Mouse (Mus musculus) midbrain, embryonic 11.5 days (tissue): ENCODE data around the gene Tubb4b. TPM values are rescaled to one million over a fixed set of nuclear protein-coding genes. Genes with fewer than 3 reads are reported as not detected.
A peak's percentile ranks its signal among the peaks of the same experiment; 100 is the strongest.

ENCODE experiments used
- ATAC-seq: fragments of 200-750 bp; cut with Nextera tagmentation; 2 replicates; pipeline ENCODE4 v1.8.0; 2017; ENCODE audit warnings: moderate TSS enrichment, moderate library complexity; ENCODE audit not compliant: low FRiP score
- DNase-seq: peaks from one replicate; pipeline ENCODE4 v3.0.0; 2015; ENCODE audit warnings: low spot score; ENCODE audit errors: missing footprints
- H3K27ac ChIP-seq: fragments of 300-500 bp; sonication (generic); 2 replicates; pipeline ENCODE4 v1.5.1; 2014; ENCODE audit warnings: low read depth, low read length
- H3K27me3 ChIP-seq: fragments of 300-500 bp; sonication (generic); 2 replicates; pipeline ENCODE4 v1.6.1; 2014; ENCODE audit warnings: mild to moderate bottlenecking, low read length, moderate library complexity, mixed read lengths; ENCODE audit not compliant: control insufficient read depth, insufficient read depth
- H3K36me3 ChIP-seq: fragments of 300-500 bp; sonication (generic); 2 replicates; pipeline ENCODE4 v1.6.1; 2014; ENCODE audit warnings: mild to moderate bottlenecking, low read length, moderate library complexity, mixed read lengths; ENCODE audit not compliant: control insufficient read depth, insufficient read depth
- H3K4me1 ChIP-seq: fragments of 300-500 bp; sonication (generic); 2 replicates; pipeline ENCODE4 v1.6.1; 2014; ENCODE audit warnings: low read length; ENCODE audit not compliant: control insufficient read depth, insufficient read depth
- H3K4me2 ChIP-seq: fragments of 300-500 bp; sonication (generic); 2 replicates; pipeline ENCODE4 v1.6.1; 2014; ENCODE audit warnings: mild to moderate bottlenecking, moderate library complexity
- H3K4me3 ChIP-seq: fragments of 300-500 bp; sonication (generic); 2 replicates; pipeline ENCODE4 v1.5.1; 2014; ENCODE audit warnings: low read depth, low read length
- H3K9ac ChIP-seq: fragments of 300-500 bp; sonication (generic); 2 replicates; pipeline ENCODE4 v1.6.1; 2014; ENCODE audit warnings: low read length
- H3K9me3 ChIP-seq: fragments of 300-500 bp; sonication (generic); 2 replicates; pipeline ENCODE4 v1.6.1; 2016; ENCODE audit warnings: low read length; ENCODE audit not compliant: control insufficient read depth
- WGBS: fragments of 180-500 bp; shearing (Covaris S2); extraction: QIAGEN DNeasy Blood & Tissue Kit; methylation state at CpG from one replicate; pipeline ENCODE4 v1.1.7; 2014; 5-methylcytosine and 5-hydroxymethylcytosine counted together
- polyA plus RNA-seq: library from polyadenylated mRNA; unstranded; fragments of >200 nt; fragmentation: Nextera tagmentation; extraction: Ambion mirVana; gene quantifications from 2 replicates; pipeline ENCODE4 v1.2.1, GENCODE M21; 2014

Tubb4b gene
- polyA plus RNA-seq, 1 experiment from 2014 or later = 571 TPM

DNA sequence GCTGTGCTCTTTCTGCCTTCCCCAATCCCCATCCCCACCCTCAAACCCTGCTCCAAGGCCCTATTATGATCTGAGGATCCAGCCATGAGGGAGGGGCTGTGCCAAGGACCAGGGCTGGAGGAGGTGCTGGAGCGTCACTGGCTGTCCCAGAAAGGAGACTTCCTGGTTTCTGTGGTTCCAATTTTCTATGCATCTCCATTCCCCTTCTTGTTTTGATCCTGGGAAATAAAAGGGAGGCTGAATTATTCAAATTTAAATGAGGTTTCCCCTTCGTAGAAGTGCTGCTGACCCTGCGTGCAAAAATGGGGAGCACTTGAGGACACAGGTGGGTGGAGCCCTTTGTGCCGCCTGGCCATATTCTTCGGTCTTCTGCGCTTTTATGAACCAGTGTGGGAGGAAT is 41.8 kb downstream of the Tubb4b start:
- peak overlapping the region; percentile 74 for H3K4me2 ChIP-seq
- H3K9ac ChIP-seq = peak overlapping the region; percentile 91
- no peaks in the 10 kb centered on the region for H3K9me3 ChIP-seq
- H3K4me1 ChIP-seq = peaks cover 65% of the 10 kb centered on the region
- no peaks in the 10 kb centered on the region for H3K27me3 ChIP-seq
- DNase-seq (peak; percentile 91), ATAC-seq (no peak)
- H3K27ac ChIP-seq = peak overlapping the region; percentile 95; the same call in 1 of the 2 replicates
- 6% methylated on average over 6 of the region's 6 CpGs for WGBS
- H3K36me3 ChIP-seq = peaks cover 6% of the 10 kb centered on the region; the same call in 1 of the 2 replicates
- peak overlapping the region; percentile 87 for H3K4me3 ChIP-seq

DNA sequence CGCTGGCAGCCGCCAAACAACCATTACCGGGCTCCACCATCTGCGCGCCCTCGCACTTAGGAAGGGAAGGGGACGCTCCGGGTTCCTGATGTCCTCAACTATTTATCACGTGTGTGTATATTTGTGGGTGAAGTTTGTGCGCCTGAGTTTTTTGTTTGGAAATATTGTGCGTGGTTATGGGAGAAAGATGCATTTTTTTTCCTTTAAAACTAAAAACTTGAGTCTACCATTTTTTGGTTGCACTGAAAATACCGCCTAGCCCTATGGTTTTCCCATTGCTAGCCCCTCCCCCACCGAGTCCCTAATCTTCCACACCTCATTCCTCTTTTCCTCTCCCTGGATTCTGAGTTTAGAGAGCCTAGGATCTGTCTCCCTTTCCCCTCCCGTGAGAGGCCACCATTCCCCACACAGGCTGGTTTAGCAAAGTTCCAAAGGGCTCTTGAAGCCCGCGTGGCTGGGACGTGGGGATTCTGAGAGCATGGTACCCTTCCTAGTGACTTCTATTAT is 42.6 kb downstream of the Tubb4b start:
- DNase-seq (peak; percentile 95), ATAC-seq (no peak)
- H3K27ac ChIP-seq = peak overlapping the region; percentile 95
- peaks cover 6% of the 10 kb centered on the region; the same call in 1 of the 2 replicates for H3K36me3 ChIP-seq
- peak overlapping the region; percentile 91 for H3K9ac ChIP-seq
- H3K27me3 ChIP-seq = no peaks in the 10 kb centered on the region
- H3K4me1 ChIP-seq = peaks cover 72% of the 10 kb centered on the region
- H3K4me3 ChIP-seq = peak overlapping the region; percentile 87
- H3K9me3 ChIP-seq = no peaks in the 10 kb centered on the region
- H3K4me2 ChIP-seq = peak overlapping the region; percentile 74
- 0% methylated on average over 17 of the region's 17 CpGs for WGBS

DNA sequence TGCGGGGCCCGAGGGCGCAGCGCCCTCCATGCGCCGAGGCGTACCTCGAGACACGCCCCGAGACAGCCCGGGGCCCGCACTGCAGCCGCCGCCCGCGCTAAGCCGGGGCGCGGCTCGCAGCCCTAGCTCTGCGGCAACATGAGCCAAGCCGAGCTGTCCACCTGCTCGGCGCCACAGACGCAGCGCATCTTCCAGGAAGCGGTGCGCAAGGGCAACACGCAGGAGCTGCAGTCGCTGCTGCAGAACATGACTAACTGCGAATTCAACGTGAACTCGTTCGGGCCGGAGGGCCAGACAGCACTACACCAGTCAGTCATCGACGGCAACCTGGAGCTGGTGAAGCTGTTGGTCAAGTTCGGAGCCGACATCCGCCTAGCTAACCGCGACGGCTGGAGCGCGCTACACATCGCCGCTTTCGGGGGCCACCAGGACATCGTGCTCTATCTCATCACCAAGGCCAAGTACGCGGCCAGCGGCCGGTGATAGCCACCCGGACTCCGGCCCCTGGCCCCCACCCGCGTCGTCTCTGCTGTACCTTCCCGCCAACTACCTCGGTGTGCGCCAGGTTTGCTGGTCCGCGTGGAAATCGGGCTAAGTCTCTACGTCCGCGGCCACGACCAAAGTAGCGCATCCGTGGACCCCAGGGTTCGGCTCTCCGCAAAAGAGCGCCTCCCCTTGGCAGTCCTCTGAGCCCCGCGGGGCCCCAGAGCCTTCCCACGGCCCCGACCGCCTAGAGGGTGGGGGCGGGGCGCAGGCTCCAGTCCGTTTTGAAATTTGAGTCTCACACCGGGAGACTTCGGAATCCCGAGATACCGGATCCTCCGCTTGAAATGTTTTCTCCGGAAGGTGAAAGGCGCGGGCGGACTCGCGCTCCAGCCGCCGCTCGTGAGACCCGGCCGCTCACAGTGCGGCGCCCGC is 43.3 kb downstream of the Tubb4b start:
- under 1% methylated on average over 100 of the region's 100 CpGs for WGBS
- H3K4me1 ChIP-seq = peaks cover 69% of the 10 kb centered on the region
- H3K9ac ChIP-seq = peak overlapping the region; percentile 91
- peak overlapping the region; percentile 95 for H3K27ac ChIP-seq
- peak overlapping the region; percentile 74 for H3K4me2 ChIP-seq
- no peaks in the 10 kb centered on the region for H3K9me3 ChIP-seq
- H3K36me3 ChIP-seq = peaks cover 6% of the 10 kb centered on the region; the same call in 1 of the 2 replicates
- H3K4me3 ChIP-seq = peak overlapping the region; percentile 87
- no peaks in the 10 kb centered on the region for H3K27me3 ChIP-seq
- DNase-seq = peak; percentile 98
- peak; percentile 36 for ATAC-seq

DNA sequence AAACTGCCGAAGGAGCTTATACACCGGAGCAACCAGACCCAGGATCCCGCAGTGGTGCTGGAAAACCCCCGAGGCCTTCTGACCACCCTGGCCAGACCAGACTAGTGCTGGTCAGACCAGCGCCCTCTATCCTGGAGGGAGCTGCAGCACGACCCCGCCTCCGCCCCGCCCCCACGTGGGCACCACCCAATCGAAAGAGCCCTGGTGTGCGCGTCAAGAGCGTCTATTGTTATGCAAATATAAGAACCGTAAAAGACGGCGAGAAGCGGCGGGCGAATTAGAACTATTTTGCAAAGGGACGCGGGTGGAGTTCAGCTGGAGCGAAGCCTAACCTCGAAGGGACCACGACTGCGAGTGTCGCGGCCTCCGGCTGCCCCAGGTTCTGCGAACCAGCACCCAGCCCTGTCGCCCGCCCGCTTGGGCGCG is 44.0 kb downstream of the Tubb4b start, which contains the start of gene Nrarp:
Nrarp (plus strand) TSS at position 281 of the 426 bp plus-strand sequence.
- H3K36me3 ChIP-seq = peaks cover 6% of the 10 kb centered on the region; the same call in 1 of the 2 replicates
- peak within 1 kb of the TSS; percentile 95 for H3K27ac ChIP-seq
- no peaks in the 10 kb centered on the region for H3K9me3 ChIP-seq
- peak; percentile 90 for ATAC-seq
- peaks cover 70% of the 10 kb centered on the region for H3K4me1 ChIP-seq
- H3K4me3 ChIP-seq = peak within 1 kb of the TSS; percentile 87
- H3K27me3 ChIP-seq = no peaks in the 10 kb centered on the region
- peak within 1 kb of the TSS; percentile 74 for H3K4me2 ChIP-seq
- under 1% methylated on average over 33 of the region's 35 CpGs for WGBS
- H3K9ac ChIP-seq = peak within 1 kb of the TSS; percentile 91
- peak; percentile 99 for DNase-seq

DNA sequence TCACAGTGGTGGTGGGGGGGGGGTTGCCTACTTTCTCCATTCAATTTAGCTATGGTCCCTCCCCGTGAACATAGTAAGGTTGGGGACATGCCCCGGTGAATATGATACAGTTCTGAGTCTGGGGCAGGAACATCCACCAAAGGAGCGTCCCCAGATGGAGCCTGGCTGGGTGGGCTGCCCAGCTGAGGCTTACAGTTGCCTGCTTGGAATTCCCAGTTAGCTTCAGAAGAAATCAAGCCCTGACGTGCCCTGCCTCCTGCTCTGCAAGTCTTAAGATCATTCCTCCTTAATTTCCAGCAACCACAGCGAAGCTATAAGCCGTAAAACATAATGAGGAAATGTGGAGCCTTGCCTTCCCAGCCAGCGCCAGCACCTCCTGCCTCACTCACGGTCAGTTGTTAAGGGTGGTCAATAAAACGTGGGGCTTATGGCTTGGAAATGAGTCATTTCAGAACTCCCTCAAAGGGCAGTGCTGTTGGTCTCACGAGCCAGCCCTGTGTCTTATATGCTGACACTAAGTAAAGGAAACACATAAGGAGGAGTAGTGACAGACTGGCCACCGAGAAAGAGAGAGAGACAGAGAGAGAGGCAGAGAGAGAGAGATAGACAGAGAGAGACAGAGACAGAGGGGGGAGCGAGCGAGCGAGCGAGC is 44.8 kb downstream of the Tubb4b start:
- peak overlapping the region; percentile 87 for H3K4me3 ChIP-seq
- H3K9ac ChIP-seq = peak overlapping the region; percentile 54
- WGBS = 44% methylated on average over 15 of the region's 15 CpGs
- H3K9me3 ChIP-seq = no peaks in the 10 kb centered on the region
- peaks cover 6% of the 10 kb centered on the region; the same call in 1 of the 2 replicates for H3K36me3 ChIP-seq
- peaks cover 69% of the 10 kb centered on the region for H3K4me1 ChIP-seq
- H3K4me2 ChIP-seq = peak overlapping the region; percentile 74
- DNase-seq = peak; percentile 89
- peak overlapping the region; percentile 67 for H3K27ac ChIP-seq
- no peaks in the 10 kb centered on the region for H3K27me3 ChIP-seq
- no peak for ATAC-seq

DNA sequence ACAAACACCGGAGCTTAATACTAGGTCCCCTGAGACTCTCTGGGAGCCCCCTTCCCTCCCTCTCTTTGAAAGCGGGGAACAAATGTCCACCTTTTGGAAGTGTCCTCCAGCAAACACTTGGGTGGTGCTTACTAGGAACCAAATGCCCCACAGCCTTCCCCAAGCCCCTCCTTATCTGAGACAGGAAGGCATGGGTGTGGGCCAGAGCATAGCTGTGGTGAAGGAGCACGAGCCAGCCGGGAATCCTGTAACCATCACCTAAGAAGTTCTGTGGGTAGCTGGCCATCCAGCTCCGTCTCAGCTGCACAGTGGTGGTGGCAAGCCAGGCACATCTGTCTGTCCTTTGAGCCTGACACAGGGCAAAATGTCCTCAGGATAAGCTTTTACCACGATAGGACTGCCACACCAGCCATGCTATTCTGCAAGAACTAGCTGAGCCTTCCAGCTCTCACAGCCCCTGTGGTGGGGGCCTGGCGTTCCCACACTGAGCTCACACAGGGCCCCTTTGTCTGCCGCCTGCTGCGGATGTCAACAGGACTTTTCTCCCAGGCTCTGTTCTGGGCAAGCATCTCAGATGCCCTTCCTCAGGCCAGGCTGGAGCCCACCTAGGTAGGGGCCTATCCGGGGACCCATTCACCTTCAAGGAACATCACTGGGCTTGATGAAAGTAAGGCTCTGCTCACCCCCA is 46.1 kb downstream of the Tubb4b start:
- Histone ChIP-seq H3K27ac (peak overlapping the region; percentile 71), H3K36me3 (no peaks in the 10 kb centered on the region), H3K27me3 (no peaks in the 10 kb centered on the region), H3K4me2 (peak overlapping the region; percentile 39), H3K9me3 (no peaks in the 10 kb centered on the region), H3K9ac (peak overlapping the region; percentile 47), H3K4me1 (peaks cover 59% of the 10 kb centered on the region), H3K4me3 (0 out of 2 replicates have a peak overlapping the region, but pooled peaks have one; percentile 8)
- ATAC-seq (no peak), DNase-seq (peak; percentile 89)
- 20% methylated on average over 10 of the region's 10 CpGs for WGBS

DNA sequence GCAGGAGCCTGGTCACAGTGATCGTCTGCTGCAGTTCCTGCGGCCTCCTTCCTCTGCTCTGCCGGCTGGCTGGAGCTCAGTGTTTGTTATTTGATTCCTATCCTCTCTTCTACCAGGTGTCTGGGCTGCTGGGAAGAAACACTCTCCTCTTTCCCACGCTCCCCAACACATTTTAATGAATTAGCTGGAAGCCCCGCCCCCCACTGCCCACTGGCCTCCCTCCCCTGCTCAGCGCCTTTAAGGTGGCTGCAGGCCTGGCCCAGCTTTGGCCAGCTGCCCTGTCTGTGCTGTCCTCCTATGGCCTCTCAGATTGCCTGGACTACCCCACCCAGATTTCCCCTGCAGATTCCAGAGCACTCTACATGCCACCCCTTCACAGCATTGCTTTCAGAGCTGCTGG is 46.8 kb downstream of the Tubb4b start:
- no peaks in the 10 kb centered on the region for H3K27me3 ChIP-seq
- ATAC-seq (peak; percentile 25), DNase-seq (peak; percentile 91)
- no peaks in the 10 kb centered on the region for H3K9me3 ChIP-seq
- peak overlapping the region; percentile 16; the same call in 1 of the 2 replicates for H3K4me3 ChIP-seq
- peak overlapping the region; percentile 47 for H3K9ac ChIP-seq
- H3K27ac ChIP-seq = peak overlapping the region; percentile 71
- WGBS = 4% methylated on average over 6 of the region's 6 CpGs
- no peaks in the 10 kb centered on the region for H3K36me3 ChIP-seq
- peaks cover 51% of the 10 kb centered on the region for H3K4me1 ChIP-seq
- H3K4me2 ChIP-seq = peak overlapping the region; percentile 39

DNA sequence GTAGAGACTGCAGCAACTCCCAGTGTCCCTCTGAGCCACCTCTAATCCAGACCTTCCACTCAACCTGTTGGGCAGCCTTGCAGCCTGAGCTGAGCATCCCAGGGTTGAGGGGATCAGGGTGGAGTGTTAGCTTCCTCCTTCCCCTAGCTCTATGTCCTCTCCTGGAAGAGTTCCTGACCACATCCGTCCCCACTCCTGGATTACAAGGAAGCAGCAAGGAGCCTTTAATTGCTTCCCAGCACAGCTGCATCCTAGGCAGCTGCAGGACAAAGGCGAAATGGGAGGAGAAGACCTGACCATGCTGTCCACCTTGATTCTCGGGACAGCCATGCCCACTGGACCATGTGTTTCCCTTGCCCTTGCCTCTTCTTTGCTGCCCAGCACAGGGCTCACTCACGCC is 47.4 kb downstream of the Tubb4b start:
- DNase-seq (no peak), ATAC-seq (no peak)
- Histone ChIP-seq H3K27me3 (no peaks in the 10 kb centered on the region), H3K4me1 (peaks cover 49% of the 10 kb centered on the region), H3K4me3 (peak overlapping the region; percentile 16; the same call in 1 of the 2 replicates), H3K36me3 (no peaks in the 10 kb centered on the region), H3K4me2 (peak overlapping the region; percentile 39), H3K9ac (peak overlapping the region; percentile 45), H3K27ac (peak overlapping the region; percentile 71), H3K9me3 (no peaks in the 10 kb centered on the region)
- 44% methylated on average over 4 of the region's 4 CpGs for WGBS
